ENCODE assay signal across 18 mouse cellular contexts in the genomic region with DNA sequence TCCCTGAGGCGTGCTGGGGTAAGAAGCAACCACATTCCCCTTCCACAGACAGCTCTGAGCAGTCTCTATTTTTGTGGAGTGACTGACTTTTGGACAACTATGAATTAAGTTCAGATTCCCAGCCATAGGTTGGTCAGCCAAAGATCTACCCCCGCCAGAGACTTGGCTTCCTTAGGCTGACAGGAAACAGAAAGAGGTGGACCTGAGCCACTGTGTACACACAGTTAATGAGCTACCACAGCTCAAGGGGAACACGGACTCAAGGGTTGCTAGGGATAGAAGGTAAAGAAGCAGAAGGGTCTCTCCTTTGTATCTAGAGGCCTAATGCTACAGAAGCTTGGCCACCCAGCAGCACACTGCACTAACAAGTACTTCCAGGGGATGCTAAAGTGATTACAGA. TPM values are rescaled to one million over a fixed set of nuclear protein-coding genes. Genes with fewer than 3 reads are reported as not detected.
DNase-seq lines count a peak whose midpoint lies in the region; ATAC-seq and TF ChIP-seq lines count a peak whose summit lies in the region.
"Had no signal": no experiment of that assay in that cellular context is flagged by ENCODE, and none has a peak within 500 bp of the region (broad histone marks: within the 10 kb centered on the region; RNA-seq: fewer than 3 reads in every experiment).

No protein-coding gene starts in this region.

- no peak for TF ChIP-seq POLR2A in kidney, adult 2 months (IDR thresholded peaks at IDR 0.05; ENCODE audit: low read depth, low read length)

- H3K27ac ChIP-seq in kidney, adult 2 months (ENCODE audit: insufficient read depth, low read depth, low read length), result peak overlapping the region; percentile 72
- H3K27ac ChIP-seq in kidney, embryonic 14.5 days (ENCODE audit: low read depth, low read length), result no peak overlapping the region
- no peak overlapping the region for H3K27ac ChIP-seq in kidney, embryonic 15.5 days
- H3K27ac ChIP-seq in lung, postnatal 0 days (ENCODE audit: low read length), result no peak overlapping the region
- H3K27ac ChIP-seq: embryonic facial prominence, embryonic 13.5 days; forebrain, embryonic 12.5 days; hindbrain, embryonic 10.5 days had no signal

- no peaks in the 10 kb centered on the region for H3K36me3 ChIP-seq in kidney, adult 2 months (ENCODE audit: control insufficient read depth, insufficient read depth, low read length)
- no peaks in the 10 kb centered on the region for H3K36me3 ChIP-seq in kidney, embryonic 14.5 days (ENCODE audit: control insufficient read depth, insufficient read depth, low read length)
- H3K36me3 ChIP-seq in kidney, embryonic 15.5 days, result 0 out of 2 replicates have a peak, but pooled peaks cover 3% of the 10 kb centered on the region
- no peaks in the 10 kb centered on the region for H3K36me3 ChIP-seq in lung, postnatal 0 days (ENCODE audit: insufficient read depth, low read length)
- H3K36me3 ChIP-seq: forebrain, embryonic 12.5 days; hindbrain, embryonic 10.5 days had no signal

- no peaks in the 10 kb centered on the region for H3K9me3 ChIP-seq in kidney, embryonic 14.5 days (ENCODE audit: control insufficient read depth, low read length)
- H3K9me3 ChIP-seq in kidney, embryonic 15.5 days (replicated peaks), result no peaks in the 10 kb centered on the region
- H3K9me3 ChIP-seq in lung, postnatal 0 days (ENCODE audit: low read length), result no peaks in the 10 kb centered on the region
- H3K9me3 ChIP-seq: embryonic facial prominence, embryonic 13.5 days; forebrain, embryonic 12.5 days; heart, embryonic 12.5 days; hindbrain, embryonic 10.5 days had no signal

- WGBS in kidney, adult 2 months, result 36% methylated on average over 3 of the region's 3 CpGs
- 59% methylated on average over 3 of the region's 3 CpGs for WGBS in kidney, embryonic 14.5 days
- 68% methylated on average over 3 of the region's 3 CpGs for WGBS in kidney, embryonic 15.5 days
- WGBS in lung, postnatal 0 days, result 43% methylated on average over 3 of the region's 3 CpGs

- H3K4me3 ChIP-seq in kidney, adult 2 months (ENCODE audit: insufficient read depth, low read depth, low read length), result no peak overlapping the region
- H3K4me3 ChIP-seq in kidney, embryonic 14.5 days (ENCODE audit: low read length), result no peak overlapping the region
- H3K4me3 ChIP-seq in kidney, embryonic 15.5 days (replicated peaks), result no peak overlapping the region
- no peak overlapping the region for H3K4me3 ChIP-seq in lung, postnatal 0 days (ENCODE audit: low read depth, low read length)
- H3K4me3 ChIP-seq: embryonic facial prominence, embryonic 13.5 days; forebrain, embryonic 12.5 days; heart, embryonic 12.5 days; hindbrain, embryonic 10.5 days had no signal

- no peak for DNase-seq in kidney, adult 2 months
- DNase-seq in kidney, postnatal 25 days, result peak; percentile 24 to 56
- peak; percentile 12 for DNase-seq in lung, postnatal 0 days (ENCODE audit: low spot score)
- DNase-seq in lung, postnatal 25 days (ENCODE audit: low spot score), result no peak
- no peak for DNase-seq in urinary bladder, adult 2 months (ENCODE audit: low spot score)
- DNase-seq: adrenal gland, postnatal 10 days; cerebellum, adult 11-12 months; cerebellum, adult 9-10 months; cerebellum, postnatal 36 days; gastrocnemius, postnatal 14 days had no signal

- ATAC-seq in kidney, embryonic 14.5 days (ENCODE audit: low FRiP score, low TSS enrichment), result no peak
- ATAC-seq in kidney, embryonic 15.5 days (replicated peaks; ENCODE audit: low FRiP score), result no peak
- no peak for ATAC-seq in lung, postnatal 0 days
- ATAC-seq: forebrain, embryonic 16.5 days had no signal

- TF ChIP-seq CTCF in kidney, adult 2 months (conservative IDR thresholded peaks at IDR 0.05; ENCODE audit: insufficient read depth, insufficient read length, low read depth, low read length), result no peak
- no peak for TF ChIP-seq CTCF in lung, postnatal 0 days (IDR thresholded peaks at IDR 0.05)

- H3K27me3 ChIP-seq in kidney, adult 2 months (replicated peaks; ENCODE audit: control insufficient read depth, insufficient read depth, low read length), result no peaks in the 10 kb centered on the region
- H3K27me3 ChIP-seq in kidney, embryonic 14.5 days (ENCODE audit: control insufficient read depth, insufficient read depth, low read length), result no peaks in the 10 kb centered on the region
- H3K27me3 ChIP-seq in kidney, embryonic 15.5 days, result no peaks in the 10 kb centered on the region
- H3K27me3 ChIP-seq in lung, postnatal 0 days (replicated peaks; ENCODE audit: insufficient read depth, low read length), result no peaks in the 10 kb centered on the region
- H3K27me3 ChIP-seq: embryonic facial prominence, embryonic 13.5 days; forebrain, embryonic 12.5 days; heart, embryonic 12.5 days had no signal

- H3K9ac ChIP-seq in kidney, embryonic 14.5 days (ENCODE audit: low read depth, low read length), result no peak overlapping the region
- no peak overlapping the region for H3K9ac ChIP-seq in kidney, embryonic 15.5 days
- no peak overlapping the region for H3K9ac ChIP-seq in lung, postnatal 0 days (replicated peaks; ENCODE audit: low read depth)
- H3K9ac ChIP-seq: embryonic facial prominence, embryonic 13.5 days; forebrain, embryonic 12.5 days; heart, embryonic 12.5 days had no signal

- no peak for TF ChIP-seq EP300 in lung, postnatal 0 days (IDR thresholded peaks at IDR 0.05)

- no peak overlapping the region for H3K4me2 ChIP-seq in kidney, embryonic 14.5 days (replicated peaks; ENCODE audit: low read depth, low read length)
- H3K4me2 ChIP-seq in kidney, embryonic 15.5 days, result no peak overlapping the region
- H3K4me2 ChIP-seq in lung, postnatal 0 days (replicated peaks; ENCODE audit: low read depth, low read length), result no peak overlapping the region
- H3K4me2 ChIP-seq: embryonic facial prominence, embryonic 13.5 days; forebrain, embryonic 12.5 days; heart, embryonic 12.5 days had no signal

- peaks cover 40% of the 10 kb centered on the region for H3K4me1 ChIP-seq in kidney, adult 2 months (ENCODE audit: control insufficient read depth, insufficient read depth, low read length)
- no peaks in the 10 kb centered on the region for H3K4me1 ChIP-seq in kidney, embryonic 14.5 days (ENCODE audit: control insufficient read depth, insufficient read depth, low read length)
- H3K4me1 ChIP-seq in kidney, embryonic 15.5 days, result peaks cover 8% of the 10 kb centered on the region; the same call in 1 of the 2 replicates
- H3K4me1 ChIP-seq in lung, postnatal 0 days (ENCODE audit: insufficient read depth, low read depth, low read length), result no peaks in the 10 kb centered on the region
- H3K4me1 ChIP-seq: forebrain, embryonic 12.5 days had no signal

RNA-seq across cellular contexts. Expression of gene Adamts15, which starts 10.1 kb away (rescaled TPM):
- polyA plus RNA-seq in kidney, adult 2 months (2012; rRNA removed), result 6.2 and 7.3 TPM in 2 replicates
- 1.9 and 5.8 TPM in 2 replicates for polyA plus RNA-seq in kidney, embryonic 14.5 days (2014; fragmentation: Nextera tagmentation; extraction: Ambion mirVana)
- polyA plus RNA-seq in kidney, embryonic 15.5 days (2015; fragmentation: Nextera tagmentation; extraction: Ambion mirVana), result 6.8 and 8.0 TPM in 2 replicates
- 8.7 and 10.2 TPM in 2 replicates for polyA plus RNA-seq in lung, postnatal 0 days (2015; fragmentation: Nextera tagmentation; extraction: Ambion mirVana)
- polyA plus RNA-seq in urinary bladder, adult 2 months (2012; rRNA removed), result 3.5 and 4.5 TPM in 2 replicates
- polyA plus RNA-seq: C2C12 had no signal

RNA-seq across cellular contexts. Expression of gene Adamts8, which starts 30.2 kb away (rescaled TPM):
- polyA plus RNA-seq in kidney, adult 2 months (2012; rRNA removed), result 0.83 and 1.7 TPM in 2 replicates
- 0.35 and 0.40 TPM in 2 replicates for polyA plus RNA-seq in kidney, embryonic 14.5 days (2014; fragmentation: Nextera tagmentation; extraction: Ambion mirVana)
- 0.58 and 1.8 TPM in 2 replicates for polyA plus RNA-seq in kidney, embryonic 15.5 days (2015; fragmentation: Nextera tagmentation; extraction: Ambion mirVana)
- 10.5 and 10.7 TPM in 2 replicates for polyA plus RNA-seq in lung, postnatal 0 days (2015; fragmentation: Nextera tagmentation; extraction: Ambion mirVana)
- polyA plus RNA-seq in urinary bladder, adult 2 months (2012; rRNA removed), result 2.4 and 3.3 TPM in 2 replicates
- polyA plus RNA-seq: C2C12 had no signal

Comparison
In these comparisons a context has a peak if more than half of its experiments do, and no peak if none do; other contexts are left out.
1. DNase-seq: peak in kidney, postnatal 25 days (2 of 2) and lung, postnatal 0 days (single experiment); none in kidney, adult 2 months (single experiment), lung, postnatal 25 days (single experiment) and urinary bladder, adult 2 months (single experiment).